Mouse (Mus musculus) MEL (cell line): ENCODE data around the gene Sertad1. TPM values are rescaled to one million over a fixed set of nuclear protein-coding genes. Genes with fewer than 3 reads are reported as not detected.

ENCODE experiments used
- DNase-seq: peaks from one replicate; pipeline ENCODE4 v3.0.0; 2011; ENCODE audit warnings: low read depth, low spot score
- H3K27ac ChIP-seq: 2 replicates; pipeline ENCODE4 v1.5.1; 2012; ENCODE audit warnings: low read depth, mild to moderate bottlenecking, control low read depth, low read length, moderate library complexity; ENCODE audit not compliant: control insufficient read depth
- H3K27me3 ChIP-seq, 2 experiments: fragments of 150-350 bp in 1 of 2; sonication (generic) in 1 of 2; 2 replicates each; pipeline ENCODE4 v1.6.1; 2012; ENCODE audit warnings: low read length in 2 of 2, mild to moderate bottlenecking in 2 of 2, improper control_type of control experiment in 1 of 2, moderate library complexity in 1 of 2; ENCODE audit not compliant: insufficient read depth in 2 of 2, control insufficient read depth in 1 of 2
- H3K36me3 ChIP-seq, 2 experiments: 2 replicates each; pipeline ENCODE4 v1.6.1; 2012 to 2014; ENCODE audit warnings: low read length in 2 of 2, improper control_type of control experiment in 1 of 2, inconsistent platforms in 1 of 2, mild to moderate bottlenecking in 1 of 2; ENCODE audit not compliant: insufficient read depth in 2 of 2, control insufficient read depth in 1 of 2
- H3K4me1 ChIP-seq, 2 experiments: fragments of 150-350 bp in 1 of 2; sonication (generic) in 1 of 2; 2 replicates each; pipeline ENCODE4 v1.6.1; 2012; ENCODE audit warnings: low read length in 2 of 2, improper control_type of control experiment in 1 of 2, mild to moderate bottlenecking in 1 of 2; ENCODE audit not compliant: insufficient read depth in 2 of 2, control insufficient read depth in 1 of 2
- H3K4me3 ChIP-seq, 2 experiments: fragments of 150-350 bp in 1 of 2; sonication (generic) in 1 of 2; 2 replicates each; pipeline ENCODE4 v1.5.1; 2012; ENCODE audit warnings: low read depth in 2 of 2, low read length in 2 of 2, mild to moderate bottlenecking in 2 of 2, moderate library complexity in 2 of 2, control low read depth in 1 of 2, improper control_type of control experiment in 1 of 2; ENCODE audit not compliant: control insufficient read depth in 1 of 2, insufficient read depth in 1 of 2
- H3K79me2 ChIP-seq: 2 replicates; pipeline ENCODE4 v1.6.1; 2012; ENCODE audit warnings: mild to moderate bottlenecking, low read length, moderate library complexity; ENCODE audit not compliant: control insufficient read depth, poor library complexity, insufficient read depth
- H3K9ac ChIP-seq: 2 replicates; pipeline ENCODE4 v1.6.1; 2012; ENCODE audit warnings: low read depth, mild to moderate bottlenecking, control low read depth, low read length, moderate library complexity; ENCODE audit not compliant: control insufficient read depth, poor library complexity, severe bottlenecking
- H3K9me3 ChIP-seq: fragments of 150-350 bp; sonication (generic); replicated peaks from 2 replicates; pipeline ENCODE4 v1.6.1; 2012; ENCODE audit warnings: mild to moderate bottlenecking, low read length, improper control_type of control experiment, moderate library complexity; ENCODE audit not compliant: insufficient read depth
- BHLHE40 ChIP-seq: IDR thresholded peaks from 2 replicates; pipeline ENCODE4 v1.6.1; 2012; ENCODE audit warnings: low read depth, mild to moderate bottlenecking, inconsistent platforms, low read length, improper control_type of control experiment, borderline replicate concordance
- CTCF ChIP-seq, 3 experiments: IDR thresholded peaks in 2 of 3; conservative IDR thresholded peaks in 1 of 3; 2 replicates each; pipeline ENCODE4 v1.5.1; 2011 to 2012; ENCODE audit warnings: low read length in 3 of 3, low read depth in 2 of 3, mild to moderate bottlenecking in 2 of 3, improper control_type of control experiment in 1 of 3, inconsistent platforms in 1 of 3, mixed read lengths in 1 of 3, moderate library complexity in 1 of 3; ENCODE audit not compliant: control insufficient read depth in 1 of 3, insufficient read depth in 1 of 3, poor library complexity in 1 of 3, severe bottlenecking in 1 of 3
- EP300 ChIP-seq, 2 experiments: IDR thresholded peaks; 2 replicates each; pipeline ENCODE4 v1.6.1; 2011; ENCODE audit warnings: improper control_type of control experiment in 2 of 2, low read length in 2 of 2, low read depth in 1 of 2, mild to moderate bottlenecking in 1 of 2
- ETS1 ChIP-seq: IDR thresholded peaks from 2 replicates; pipeline ENCODE4 v1.6.1; 2012; ENCODE audit warnings: low read depth, mild to moderate bottlenecking, inconsistent platforms, low read length, improper control_type of control experiment, moderate library complexity
- GATA1 ChIP-seq: IDR thresholded peaks from 2 replicates; pipeline ENCODE4 v1.6.1; 2011; ENCODE audit warnings: low read depth, low read length, improper control_type of control experiment
- JUND ChIP-seq: IDR thresholded peaks from 2 replicates; pipeline ENCODE4 v1.6.1; 2011; ENCODE audit warnings: low read depth, mild to moderate bottlenecking, improper control_type of control experiment, low read length
- KAT2A ChIP-seq: conservative IDR thresholded peaks from 2 replicates; pipeline ENCODE4 v1.6.1; 2012; ENCODE audit warnings: low read depth, low read length, improper control_type of control experiment, inconsistent platforms
- MAFK ChIP-seq: IDR thresholded peaks from 2 replicates; pipeline ENCODE4 v1.6.1; 2011; ENCODE audit warnings: low read depth, mild to moderate bottlenecking, low read length, improper control_type of control experiment, borderline replicate concordance
- MAX ChIP-seq: IDR thresholded peaks from 2 replicates; pipeline ENCODE4 v1.6.1; 2011; ENCODE audit warnings: low read length, improper control_type of control experiment
- MEF2A ChIP-seq: IDR thresholded peaks from 2 replicates; pipeline ENCODE4 v1.6.1; 2014; ENCODE audit warnings: low read depth, mild to moderate bottlenecking, inconsistent platforms, low read length, improper control_type of control experiment; ENCODE audit not compliant: poor library complexity, insufficient replicate concordance, severe bottlenecking; ENCODE audit errors: extremely low read depth
- MXI1 ChIP-seq: IDR thresholded peaks from 2 replicates; pipeline ENCODE4 v1.6.1; 2011; ENCODE audit warnings: mild to moderate bottlenecking, low read depth, low read length, improper control_type of control experiment
- MYC ChIP-seq: IDR thresholded peaks from 2 replicates; pipeline ENCODE4 v1.6.1; 2011; ENCODE audit warnings: low read depth, mild to moderate bottlenecking, low read length, improper control_type of control experiment, moderate library complexity
- NRF1 ChIP-seq: IDR thresholded peaks from 2 replicates; pipeline ENCODE4 v1.6.1; 2014; ENCODE audit warnings: low read depth, mild to moderate bottlenecking, inconsistent platforms, low read length, improper control_type of control experiment, moderate library complexity; ENCODE audit not compliant: poor library complexity, insufficient read depth, severe bottlenecking
- POLR2A ChIP-seq, 2 experiments: IDR thresholded peaks; 2 replicates each; pipeline ENCODE4 v1.6.1; 2011 to 2012; ENCODE audit warnings: low read length in 2 of 2, mild to moderate bottlenecking in 2 of 2, control low read depth in 1 of 2, improper control_type of control experiment in 1 of 2, low read depth in 1 of 2, moderate library complexity in 1 of 2; ENCODE audit not compliant: control insufficient read depth in 1 of 2, insufficient read depth in 1 of 2, poor library complexity in 1 of 2
- POLR2AphosphoS2 ChIP-seq: IDR thresholded peaks from 2 replicates; pipeline ENCODE4 v1.6.1; 2011; ENCODE audit warnings: low read length, improper control_type of control experiment
- SMC3 ChIP-seq: IDR thresholded peaks from 2 replicates; pipeline ENCODE4 v1.6.1; 2011; ENCODE audit warnings: low read depth, low read length, improper control_type of control experiment
- TAL1 ChIP-seq: IDR thresholded peaks from 2 replicates; pipeline ENCODE4 v1.6.1; 2012; ENCODE audit warnings: mild to moderate bottlenecking, inconsistent platforms, low read length, moderate library complexity, mixed read lengths
- USF2 ChIP-seq, 2 experiments: IDR thresholded peaks; 2 replicates each; pipeline ENCODE4 v1.6.1; 2011 to 2012; ENCODE audit warnings: improper control_type of control experiment in 2 of 2, low read length in 2 of 2, borderline replicate concordance in 1 of 2, inconsistent platforms in 1 of 2, low read depth in 1 of 2, mild to moderate bottlenecking in 1 of 2; ENCODE audit not compliant: insufficient read depth in 1 of 2
- ZMIZ1 ChIP-seq: IDR thresholded peaks from 2 replicates; pipeline ENCODE4 v1.6.1; 2012; ENCODE audit warnings: low read depth, mild to moderate bottlenecking, inconsistent platforms, low read length, improper control_type of control experiment, moderate library complexity
- polyA plus RNA-seq, 2 experiments: library from polyadenylated mRNA; stranded (reverse) in 1 of 2; unstranded in 1 of 2; fragments of >175 nt in 1 of 2; fragments of >200 nt in 1 of 2; gene quantifications; 2 replicates each; pipeline versions ENCODE4 v1.2.1 to v1.2.4; 2012; ENCODE audit warnings: low replicate concordance in 2 of 2, low read depth in 1 of 2; ENCODE audit not compliant: insufficient read length in 2 of 2, insufficient read depth in 1 of 2, missing spikeins in 1 of 2
- total RNA-seq: library from RNA; depleted of rRNA; stranded (reverse); fragments of 300-350 nt; gene quantifications from 2 replicates; pipeline ENCODE4 v1.2.3, GENCODE M21; 2012

Sertad1 gene
- total and polyA plus RNA-seq, 3 experiments = 9.9 to 10.6 TPM; not detected in 1

- no peak for TF ChIP-seq ZMIZ1
- TF ChIP-seq, all 39 proteins: peak for 3
Measured at GRCm38 (mm10) chr7:27487740-27488268, 1.1 kb downstream of the Sertad1 start (continued).

- H3K4me1 ChIP-seq = peaks cover 13 to 26% of the 10 kb centered on the region in 2 experiments
- peaks cover 11% of the 10 kb centered on the region for H3K79me2 ChIP-seq
- peak overlapping the region; percentile 73; the same call in 1 of the 2 replicates for H3K27ac ChIP-seq
- TF ChIP-seq SMC3 (no peak), MXI1 (no peak), KAT2A (no peak), MEF2A (no peak)
- no peak overlapping the region for H3K9ac ChIP-seq
- no peaks in the 10 kb centered on the region for H3K27me3 ChIP-seq
- H3K4me3 ChIP-seq = no peak overlapping the region
- no peak for DNase-seq
- H3K9me3 ChIP-seq = no peaks in the 10 kb centered on the region
- H3K36me3 ChIP-seq = peaks cover 0 to 27% of the 10 kb centered on the region in 2 experiments; a peak in 2 of 4 replicates
Measured at GRCm38 (mm10) chr7:27489270-27489869, 2.7 kb downstream of the Sertad1 start.

- peak overlapping the region; percentile 80 for H3K9ac ChIP-seq
- no peaks in the 10 kb centered on the region for H3K9me3 ChIP-seq
- H3K27me3 ChIP-seq = no peaks in the 10 kb centered on the region
- TF ChIP-seq NRF1 = 0 out of 2 replicates have a peak, but pooled peaks have one; percentile 5
- TF ChIP-seq JUND = no peak
- H3K79me2 ChIP-seq = peaks cover 11% of the 10 kb centered on the region
- H3K4me3 ChIP-seq = peak overlapping the region; percentile 57 to 63
- H3K36me3 ChIP-seq = peaks cover 0 to 25% of the 10 kb centered on the region in 2 experiments; a peak in 2 of 4 replicates
- peaks cover 12 to 26% of the 10 kb centered on the region in 2 experiments for H3K4me1 ChIP-seq
- DNase-seq = no peak
- peak overlapping the region; percentile 73 for H3K27ac ChIP-seq
Measured at GRCm38 (mm10) chr7:27490227-27490542, 3.5 kb downstream of the Sertad1 start.

GRCm38 (mm10) chr7:27490543-27491329, 4.0 kb downstream of the Sertad1 start:
- peaks cover 10 to 22% of the 10 kb centered on the region in 2 experiments for H3K4me1 ChIP-seq
- H3K79me2 ChIP-seq = peaks cover 11% of the 10 kb centered on the region
- H3K36me3 ChIP-seq = peaks cover 0 to 20% of the 10 kb centered on the region in 2 experiments; a peak in 2 of 4 replicates
- peak overlapping the region; percentile 88 for H3K9ac ChIP-seq
- H3K27me3 ChIP-seq = no peaks in the 10 kb centered on the region
- no peaks in the 10 kb centered on the region for H3K9me3 ChIP-seq
- DNase-seq = peak; percentile 93
- peak overlapping the region; percentile 89 for H3K27ac ChIP-seq
- H3K4me3 ChIP-seq = peak overlapping the region; percentile 64 to 66
- TF ChIP-seq ETS1 = peak; percentile 28; the same call in 1 of the 2 replicates
- peak; percentile 31; the same call in 1 of the 2 replicates for TF ChIP-seq MXI1
- peak; percentile 81 for TF ChIP-seq ZMIZ1
- TF ChIP-seq MAFK = no peak
- no peak for TF ChIP-seq MAX
- TF ChIP-seq POLR2A (IDR thresholded peaks at IDR 0.05; ENCODE audit: control insufficient read depth in 1 of 2, insufficient read depth in 1 of 2, low read depth in 1 of 2, low read length in 2 of 2, poor library complexity in 1 of 2) = peak; percentile 8 to 68; a peak in 1 of 4 replicates
- peak; percentile 62 to 77 (median 68) for TF ChIP-seq CTCF (IDR thresholded peaks at IDR 0.05 in 2 of 3, conservative IDR thresholded peaks at IDR 0.05 in 1 of 3; ENCODE audit: control insufficient read depth in 1 of 3, insufficient read depth in 1 of 3, low read depth in 2 of 3, low read length in 3 of 3, poor library complexity in 1 of 3, severe bottlenecking in 1 of 3)
- TF ChIP-seq JUND = no peak
- TF ChIP-seq GATA1 = no peak
- peak in 1 of 2 experiments; percentile 16; a peak in 2 of 4 replicates for TF ChIP-seq EP300 (IDR thresholded peaks at IDR 0.05; ENCODE audit: low read depth in 1 of 2, low read length in 2 of 2)
- no peak for TF ChIP-seq TAL1
- peak; percentile 95 for TF ChIP-seq BHLHE40
- no peak; the same call in 1 of the 2 replicates for TF ChIP-seq POLR2AphosphoS2
- TF ChIP-seq USF2 (IDR thresholded peaks at IDR 0.05; ENCODE audit: borderline replicate concordance in 1 of 2, insufficient read depth in 1 of 2, low read depth in 1 of 2, low read length in 2 of 2) = no peak
- TF ChIP-seq MYC = no peak
